Mouse (Mus musculus) G1E-ER4 (cell line): ENCODE measurements around the gene Bpifa2. TPM values are rescaled to one million over a fixed set of nuclear protein-coding genes. Genes with fewer than 3 reads are reported as not detected.

Experiments used
- GATA1 ChIP-seq: IDR thresholded peaks from one replicate; pipeline ENCODE4 v1.8.0; 2012; ENCODE audit warnings: low read length, inconsistent platforms
- polyA plus RNA-seq: library from polyadenylated mRNA; stranded (reverse); fragments of >175 nt; gene quantifications from 2 replicates; pipeline ENCODE4 v1.2.3, GENCODE M21; 2012

Gene Bpifa2
- polyA plus RNA-seq, result not detected in 2 replicates

- no peak for TF ChIP-seq GATA1
Measured at GRCm38 (mm10) chr2:154007965-154008364, at the start of gene Bpifa2. Gene Bpifa2, plus strand, starts transcription at chr2:154008265.

GRCm38 (mm10) chr2:153962821-153963331 lies 45.2 kb upstream of the Bpifa2 start:
- no peak for TF ChIP-seq GATA1

GRCm38 (mm10) chr2:153963334-153963733 lies 44.7 kb upstream of the Bpifa2 start:
- no peak for TF ChIP-seq GATA1

- TF ChIP-seq GATA1, result no peak
Measured at GRCm38 (mm10) chr2:153970221-153970620, 37.8 kb upstream of the Bpifa2 start.

GRCm38 (mm10) chr2:153974582-153974981 lies 33.5 kb upstream of the Bpifa2 start, which contains the start of gene Bpifa6:
Gene Bpifa6, plus strand, starts transcription at chr2:153974945.
- no peak for TF ChIP-seq GATA1

- no peak for TF ChIP-seq GATA1
Measured at GRCm38 (mm10) chr2:153995770-153996169, 12.3 kb upstream of the Bpifa2 start.

- TF ChIP-seq GATA1, result no peak
Measured at GRCm38 (mm10) chr2:154000501-154000900, 7.6 kb upstream of the Bpifa2 start.

- no peak for TF ChIP-seq GATA1
Measured at GRCm38 (mm10) chr2:154001056-154001455, 7.0 kb upstream of the Bpifa2 start.

GRCm38 (mm10) chr2:154004456-154004855 lies 3.6 kb upstream of the Bpifa2 start:
- no peak for TF ChIP-seq GATA1

- TF ChIP-seq GATA1, result no peak
Measured at GRCm38 (mm10) chr2:154005094-154005493, 3.0 kb upstream of the Bpifa2 start.

GRCm38 (mm10) chr2:154005734-154006133 lies 2.3 kb upstream of the Bpifa2 start:
- no peak for TF ChIP-seq GATA1

- no peak for TF ChIP-seq GATA1
Measured at GRCm38 (mm10) chr2:154006331-154006730, 1.7 kb upstream of the Bpifa2 start.

- no peak for TF ChIP-seq GATA1
Measured at GRCm38 (mm10) chr2:154007381-154007780, 684 bp upstream of the Bpifa2 start.

- TF ChIP-seq GATA1, result no peak
Measured at GRCm38 (mm10) chr2:154017990-154018389, 9.9 kb downstream of the Bpifa2 start.

- TF ChIP-seq GATA1, result no peak
Measured at GRCm38 (mm10) chr2:154038932-154039331, 30.9 kb downstream of the Bpifa2 start.

GRCm38 (mm10) chr2:154044743-154045142 lies 36.7 kb downstream of the Bpifa2 start:
- TF ChIP-seq GATA1, result no peak

GRCm38 (mm10) chr2:154058690-154059089 lies 50.6 kb downstream of the Bpifa2 start:
- TF ChIP-seq GATA1, result no peak

Other genes starting within 250 kb of the Bpifa2 start
- gene Efcab8, start 228.3 kb upstream of the Bpifa2 start, polyA plus RNA-seq, result 0.06 and 0.09 TPM in 2 replicates
- not detected in 2 replicates for gene Sun5, start 137.2 kb upstream of the Bpifa2 start, polyA plus RNA-seq
- not detected in 2 replicates for gene Bpifb2, start 133.2 kb upstream of the Bpifa2 start, polyA plus RNA-seq
- gene Bpifb6, start 107.9 kb upstream of the Bpifa2 start, polyA plus RNA-seq, result not detected in 2 replicates
- gene Bpifb3, start 90.0 kb upstream of the Bpifa2 start, polyA plus RNA-seq, result not detected in 2 replicates
- not detected in 2 replicates for gene Bpifb4, start 70.1 kb upstream of the Bpifa2 start, polyA plus RNA-seq
- not detected in 2 replicates for gene Bpifa6, start 33.3 kb upstream of the Bpifa2 start, polyA plus RNA-seq
- not detected in 2 replicates for gene Bpifa3, start 122.1 kb downstream of the Bpifa2 start, polyA plus RNA-seq
- gene Bpifa1, start 134.6 kb downstream of the Bpifa2 start, polyA plus RNA-seq, result not detected in 2 replicates
- not detected in 2 replicates for gene Bpifa5, start 154.3 kb downstream of the Bpifa2 start, polyA plus RNA-seq
- not detected in 2 replicates for gene Bpifb1, start 182.6 kb downstream of the Bpifa2 start, polyA plus RNA-seq
- not detected in 2 replicates for gene Bpifb5, start 215.5 kb downstream of the Bpifa2 start, polyA plus RNA-seq
- not detected in 2 replicates for gene Bpifb9a, start 249.6 kb downstream of the Bpifa2 start, polyA plus RNA-seq